Mouse (Mus musculus) bone marrow, adult 2 months (tissue): ENCODE data around the gene Ric1.

ENCODE experiments used
- CTCF ChIP-seq: fragments of 200-500 bp; IDR thresholded peaks from 2 replicates; pipeline ENCODE4 v1.5.1; 2011; ENCODE audit warnings: low read length, control low read depth; ENCODE audit not compliant: control insufficient read depth, insufficient read depth
- POLR2A ChIP-seq: fragments of 200-500 bp; IDR thresholded peaks from 2 replicates; pipeline ENCODE4 v1.6.1; 2011; ENCODE audit warnings: low read depth, mild to moderate bottlenecking, control low read depth, low read length, borderline replicate concordance; ENCODE audit not compliant: control insufficient read depth

DNA sequence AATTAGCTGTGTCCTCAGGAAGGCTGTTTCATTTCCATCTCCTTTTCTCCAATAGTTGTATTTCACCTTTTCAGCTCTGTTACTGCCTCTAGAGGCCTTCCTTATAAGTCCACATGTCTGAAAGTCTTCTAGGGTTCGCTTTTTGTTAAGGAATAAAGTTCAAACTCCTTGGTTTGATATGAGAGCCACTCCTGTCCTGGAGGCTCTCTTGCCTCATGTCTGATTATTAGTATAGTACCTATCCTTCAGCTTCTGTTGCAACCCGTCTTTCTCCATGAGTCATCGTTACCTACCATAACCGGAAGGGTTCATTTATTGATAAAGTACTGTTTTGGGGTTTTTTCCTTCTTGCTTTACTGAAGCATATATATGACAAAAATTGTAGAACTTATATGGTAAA, 5.2 kb downstream of the Ric1 start:
- TF ChIP-seq POLR2A (no peak), CTCF (no peak)
